Mouse (Mus musculus) forebrain, embryonic 16.5 days (tissue): Measurements from ENCODE around the gene 9530068E07Rik. TPM values are rescaled to one million over a fixed set of nuclear protein-coding genes. Genes with fewer than 3 reads are reported as not detected.

Experiments
- ATAC-seq: fragments of 200-750 bp; cut with Nextera tagmentation; 2 replicates; pipeline ENCODE4 v1.8.0; 2017; ENCODE audit warnings: mild to moderate bottlenecking, moderate library complexity
- H3K27ac ChIP-seq: fragments of 300-500 bp; sonication (generic); 2 replicates; pipeline ENCODE4 v1.5.1; 2014; ENCODE audit warnings: low read length, control low read depth
- H3K27me3 ChIP-seq: fragments of 300-500 bp; sonication (generic); replicated peaks from 2 replicates; pipeline ENCODE4 v1.6.1; 2014; ENCODE audit warnings: low read length; ENCODE audit not compliant: control insufficient read depth, insufficient read depth
- H3K36me3 ChIP-seq: fragments of 300-500 bp; sonication (generic); 2 replicates; pipeline ENCODE4 v1.6.1; 2014; ENCODE audit not compliant: control insufficient read depth, insufficient read depth
- H3K4me1 ChIP-seq: fragments of 300-500 bp; sonication (generic); replicated peaks from 2 replicates; pipeline ENCODE4 v1.6.1; 2014; ENCODE audit warnings: low read length; ENCODE audit not compliant: control insufficient read depth, insufficient read depth
- H3K4me2 ChIP-seq: fragments of 300-500 bp; sonication (generic); 2 replicates; pipeline ENCODE4 v1.6.1; 2014; ENCODE audit warnings: mild to moderate bottlenecking, low read length, control low read depth
- H3K4me3 ChIP-seq: fragments of 300-500 bp; sonication (generic); replicated peaks from 2 replicates; pipeline ENCODE4 v1.5.1; 2014; ENCODE audit warnings: mild to moderate bottlenecking, low read length, control low read depth
- H3K9ac ChIP-seq: fragments of 300-500 bp; sonication (generic); replicated peaks from 2 replicates; pipeline ENCODE4 v1.6.1; 2014; ENCODE audit warnings: low read depth, low read length, control low read depth
- H3K9me3 ChIP-seq: fragments of 300-500 bp; sonication (generic); 2 replicates; pipeline ENCODE4 v1.6.1; 2016; ENCODE audit warnings: low read length; ENCODE audit not compliant: control insufficient read depth
- WGBS: fragments of 180-500 bp; shearing (Covaris S2); extraction: QIAGEN DNeasy Blood & Tissue Kit; methylation state at CpG from one replicate; pipeline ENCODE4 v1.1.7; 2014; 5-methylcytosine and 5-hydroxymethylcytosine counted together
- polyA plus RNA-seq: library from polyadenylated mRNA; unstranded; fragments of >200 nt; fragmentation: Nextera tagmentation; extraction: Ambion mirVana; gene quantifications from 2 replicates; pipeline ENCODE4 v1.2.1, GENCODE M21; 2015

Gene 9530068E07Rik
- polyA plus RNA-seq, 1 experiment from 2014 or later: 116 TPM

- 98% methylated on average over 2 of the region's 2 CpGs for WGBS
- ATAC-seq: no peak
- H3K9me3 ChIP-seq: no peaks in the 10 kb centered on the region
- no peak overlapping the region for H3K4me3 ChIP-seq
- H3K4me1 ChIP-seq: peaks cover 11% of the 10 kb centered on the region
- H3K36me3 ChIP-seq: peaks cover 5% of the 10 kb centered on the region; the same call in 1 of the 2 replicates
- H3K4me2 ChIP-seq: no peak overlapping the region
- peak overlapping the region; percentile 53; the same call in 1 of the 2 replicates for H3K27ac ChIP-seq
- H3K27me3 ChIP-seq: no peaks in the 10 kb centered on the region
- H3K9ac ChIP-seq: no peak overlapping the region
Measured at GRCm38 (mm10) chr11:52370135-52370452, 26.1 kb upstream of the 9530068E07Rik start.

- Histone ChIP-seq H3K4me2 (no peak overlapping the region), H3K4me1 (peaks cover 10% of the 10 kb centered on the region), H3K27ac (peak overlapping the region; percentile 53; the same call in 1 of the 2 replicates), H3K9me3 (no peaks in the 10 kb centered on the region), H3K36me3 (peaks cover 7% of the 10 kb centered on the region; the same call in 1 of the 2 replicates), H3K4me3 (no peak overlapping the region), H3K27me3 (no peaks in the 10 kb centered on the region), H3K9ac (no peak overlapping the region)
- ATAC-seq: peak; percentile 57; the same call in 1 of the 2 replicates
- 27% methylated on average over 2 of the region's 2 CpGs for WGBS
Measured at GRCm38 (mm10) chr11:52370538-52370937, 25.7 kb upstream of the 9530068E07Rik start.

GRCm38 (mm10) chr11:52373841-52374240 is 22.4 kb upstream of the 9530068E07Rik start:
- no peak overlapping the region for H3K4me2 ChIP-seq
- peaks cover 19% of the 10 kb centered on the region; the same call in 1 of the 2 replicates for H3K36me3 ChIP-seq
- H3K27me3 ChIP-seq: no peaks in the 10 kb centered on the region
- no peak overlapping the region for H3K9ac ChIP-seq
- 86% methylated on average over 7 of the region's 7 CpGs for WGBS
- H3K27ac ChIP-seq: no peak overlapping the region
- no peak overlapping the region for H3K4me3 ChIP-seq
- no peaks in the 10 kb centered on the region for H3K9me3 ChIP-seq
- H3K4me1 ChIP-seq: peaks cover 10% of the 10 kb centered on the region
- ATAC-seq: no peak

- no peak overlapping the region for H3K4me3 ChIP-seq
Measured at GRCm38 (mm10) chr11:52374340-52374739, 21.9 kb upstream of the 9530068E07Rik start.

GRCm38 (mm10) chr11:52377579-52377978 is 18.6 kb upstream of the 9530068E07Rik start:
- Histone ChIP-seq H3K9ac (no peak overlapping the region), H3K9me3 (no peaks in the 10 kb centered on the region), H3K4me1 (no peaks in the 10 kb centered on the region), H3K36me3 (peaks cover 21% of the 10 kb centered on the region; the same call in 1 of the 2 replicates), H3K27ac (no peak overlapping the region), H3K4me2 (no peak overlapping the region), H3K4me3 (no peak overlapping the region), H3K27me3 (no peaks in the 10 kb centered on the region)
- no peak for ATAC-seq
- WGBS: 89% methylated on average over 4 of the region's 4 CpGs

More at GRCm38 (mm10) chr11:52374340-52374739, 21.9 kb upstream of the 9530068E07Rik start:
- Histone ChIP-seq H3K4me1 (peaks cover 10% of the 10 kb centered on the region), H3K9me3 (no peaks in the 10 kb centered on the region), H3K9ac (no peak overlapping the region), H3K27me3 (no peaks in the 10 kb centered on the region), H3K27ac (no peak overlapping the region), H3K36me3 (peaks cover 19% of the 10 kb centered on the region; the same call in 1 of the 2 replicates), H3K4me2 (no peak overlapping the region)
- 64% methylated on average over 6 of the region's 6 CpGs for WGBS
- ATAC-seq: no peak

- H3K4me3 ChIP-seq: no peak overlapping the region
- H3K9me3 ChIP-seq: no peaks in the 10 kb centered on the region
- H3K27me3 ChIP-seq: no peaks in the 10 kb centered on the region
- no peak overlapping the region for H3K9ac ChIP-seq
- H3K36me3 ChIP-seq: peaks cover 24% of the 10 kb centered on the region; the same call in 1 of the 2 replicates
- H3K4me1 ChIP-seq: no peaks in the 10 kb centered on the region
- WGBS: 95% methylated on average over 3 of the region's 3 CpGs
- H3K27ac ChIP-seq: no peak overlapping the region
- ATAC-seq: no peak
- no peak overlapping the region for H3K4me2 ChIP-seq
Measured at GRCm38 (mm10) chr11:52379241-52379640, 17.0 kb upstream of the 9530068E07Rik start.

GRCm38 (mm10) chr11:52383741-52384140 is 12.5 kb upstream of the 9530068E07Rik start:
- Histone ChIP-seq H3K4me3 (no peak overlapping the region), H3K9me3 (no peaks in the 10 kb centered on the region)

GRCm38 (mm10) chr11:52384667-52385066 is 11.6 kb upstream of the 9530068E07Rik start:
- no peak for ATAC-seq
- Histone ChIP-seq H3K9me3 (no peaks in the 10 kb centered on the region), H3K27ac (no peak overlapping the region), H3K36me3 (peaks cover 26% of the 10 kb centered on the region), H3K9ac (no peak overlapping the region), H3K27me3 (no peaks in the 10 kb centered on the region), H3K4me2 (no peak overlapping the region), H3K4me3 (no peak overlapping the region), H3K4me1 (no peaks in the 10 kb centered on the region)
- WGBS: 57% methylated on average over 3 of the region's 3 CpGs

More at GRCm38 (mm10) chr11:52383741-52384140, 12.5 kb upstream of the 9530068E07Rik start:
- H3K4me2 ChIP-seq: no peak overlapping the region
- peaks cover 26% of the 10 kb centered on the region for H3K36me3 ChIP-seq
- no peak for ATAC-seq
- no peak overlapping the region for H3K27ac ChIP-seq
- no peaks in the 10 kb centered on the region for H3K4me1 ChIP-seq
- 92% methylated on average over 14 of the region's 14 CpGs for WGBS
- no peak overlapping the region for H3K9ac ChIP-seq
- H3K27me3 ChIP-seq: no peaks in the 10 kb centered on the region

- WGBS: 85% methylated on average over 3 of the region's 3 CpGs
- no peak overlapping the region for H3K9ac ChIP-seq
- H3K4me3 ChIP-seq: no peak overlapping the region
- H3K4me2 ChIP-seq: no peak overlapping the region
- no peak overlapping the region for H3K27ac ChIP-seq
- no peak for ATAC-seq
- no peaks in the 10 kb centered on the region for H3K9me3 ChIP-seq
- H3K36me3 ChIP-seq: peaks cover 29% of the 10 kb centered on the region
- no peaks in the 10 kb centered on the region for H3K4me1 ChIP-seq
- no peaks in the 10 kb centered on the region for H3K27me3 ChIP-seq
Measured at GRCm38 (mm10) chr11:52386892-52387291, 9.3 kb upstream of the 9530068E07Rik start.

- Histone ChIP-seq H3K9me3 (no peaks in the 10 kb centered on the region), H3K4me2 (no peak overlapping the region), H3K27ac (no peak overlapping the region), H3K4me3 (no peak overlapping the region), H3K4me1 (no peaks in the 10 kb centered on the region), H3K9ac (no peak overlapping the region), H3K27me3 (no peaks in the 10 kb centered on the region), H3K36me3 (peaks cover 29% of the 10 kb centered on the region)
- 93% methylated on average over 12 of the region's 12 CpGs for WGBS
- no peak for ATAC-seq
Measured at GRCm38 (mm10) chr11:52388150-52388549, 8.1 kb upstream of the 9530068E07Rik start.
